Mouse (Mus musculus) skeletal muscle tissue, adult 2 months (tissue): Measurements from ENCODE around the gene 4930558K02Rik.

Experiments
- DNase-seq: peaks from one replicate; pipeline ENCODE4 v3.0.0-alpha.2; 2012; ENCODE audit warnings: low read depth, low spot score

The 4930558K02Rik gene

GRCm38 (mm10) chr1:161998781-161999180 lies 19.3 kb upstream of the 4930558K02Rik start:
- no peak for DNase-seq

- no peak for DNase-seq
These were observed 13.0 kb upstream of the 4930558K02Rik start for GRCm38 (mm10) chr1:161992389-161992788.

GRCm38 (mm10) chr1:161991846-161992245 lies 12.4 kb upstream of the 4930558K02Rik start:
- DNase-seq = no peak

- no peak for DNase-seq
These were observed 11.5 kb upstream of the 4930558K02Rik start for GRCm38 (mm10) chr1:161990684-161991578.

- peak; percentile 79 for DNase-seq
These were observed 4.6 kb upstream of the 4930558K02Rik start for GRCm38 (mm10) chr1:161983979-161984566.

GRCm38 (mm10) chr1:161983451-161983850 lies 4.0 kb upstream of the 4930558K02Rik start:
- peak; percentile 68 for DNase-seq

- DNase-seq = no peak
These were observed 1.3 kb upstream of the 4930558K02Rik start for GRCm38 (mm10) chr1:161980626-161981298.

- no peak for DNase-seq
These were observed 610 bp upstream of the 4930558K02Rik start for GRCm38 (mm10) chr1:161980046-161980445.

- no peak for DNase-seq
These were observed 1.2 kb downstream of the 4930558K02Rik start for GRCm38 (mm10) chr1:161978173-161978700.

- peak; percentile 29 for DNase-seq
These were observed 2.1 kb downstream of the 4930558K02Rik start for GRCm38 (mm10) chr1:161977331-161977730.

GRCm38 (mm10) chr1:161976255-161977182 lies 2.9 kb downstream of the 4930558K02Rik start:
- DNase-seq = peak; percentile 77

- DNase-seq = no peak
These were observed 7.2 kb downstream of the 4930558K02Rik start for GRCm38 (mm10) chr1:161972233-161972632.

- no peak for DNase-seq
These were observed 8.6 kb downstream of the 4930558K02Rik start for GRCm38 (mm10) chr1:161970874-161971273.

GRCm38 (mm10) chr1:161968589-161969407 lies 10.6 kb downstream of the 4930558K02Rik start, which contains the start of gene Pigc:
Pigc (plus strand) TSS chr1:161969186.
- DNase-seq = peak; percentile 89

- no peak for DNase-seq
These were observed 11.5 kb downstream of the 4930558K02Rik start for GRCm38 (mm10) chr1:161967936-161968335.

GRCm38 (mm10) chr1:161962465-161963377 lies 16.7 kb downstream of the 4930558K02Rik start:
- no peak for DNase-seq

- DNase-seq = no peak
These were observed 21.2 kb downstream of the 4930558K02Rik start for GRCm38 (mm10) chr1:161957964-161958950.

GRCm38 (mm10) chr1:161955846-161956245 lies 23.6 kb downstream of the 4930558K02Rik start:
- no peak for DNase-seq
